Mouse (Mus musculus) frontal cortex, adult 2 months (tissue): ENCODE measurements at regions not wholly inside any gene's neighbourhood (a gene's known extent, or its start where the extent isn't known, plus 50 kb on each side); places are given as distances from the start of the nearest gene placed in this dataset.
A peak's percentile ranks its signal among the peaks of the same experiment; 100 is the strongest.

Experiments used
- DNase-seq, 2 experiments: peaks; one replicate each; pipeline ENCODE4 v3.0.0; 2022; ENCODE audit warnings: low spot score in 1 of 2; ENCODE audit errors: extremely low spot score in 1 of 2

- DNase-seq: no peak
Measured at GRCm38 (mm10) chr10:117579210-117579609, 50.1 kb upstream of the Cpm start.

GRCm38 (mm10) chr10:117578696-117579146 lies 50.6 kb upstream of the Cpm start:
- no peak for DNase-seq

GRCm38 (mm10) chr10:117577970-117578695 lies 51.2 kb upstream of the Cpm start:
- no peak for DNase-seq

- DNase-seq: no peak
Measured at GRCm38 (mm10) chr10:117576881-117577730, 52.2 kb upstream of the Cpm start.

GRCm38 (mm10) chr10:117576154-117576859 lies 53.0 kb upstream of the Cpm start:
- DNase-seq: no peak

GRCm38 (mm10) chr10:117575404-117576153 lies 53.7 kb upstream of the Cpm start:
- DNase-seq: no peak

GRCm38 (mm10) chr10:117574915-117575314 lies 54.4 kb upstream of the Cpm start:
- DNase-seq: no peak

- no peak for DNase-seq
Measured at GRCm38 (mm10) chr10:117574056-117574727, 55.1 kb upstream of the Cpm start.

GRCm38 (mm10) chr10:117573596-117573850 lies 55.8 kb upstream of the Cpm start:
- DNase-seq: no peak

GRCm38 (mm10) chr10:117572746-117573595 lies 56.3 kb upstream of the Cpm start:
- no peak for DNase-seq

GRCm38 (mm10) chr10:117571891-117572573 lies 57.3 kb upstream of the Cpm start:
- DNase-seq: peak; percentile 13 to 76

- peak in 1 of 2 experiments; percentile 54 for DNase-seq
Measured at GRCm38 (mm10) chr10:117570971-117571861, 58.1 kb upstream of the Cpm start.

GRCm38 (mm10) chr10:117570091-117570970 lies 59.0 kb upstream of the Cpm start:
- no peak for DNase-seq

GRCm38 (mm10) chr10:117569301-117570079 lies 59.8 kb upstream of the Cpm start:
- no peak for DNase-seq

- no peak for DNase-seq
Measured at GRCm38 (mm10) chr10:117568472-117569300, 60.6 kb upstream of the Cpm start.
